Mouse (Mus musculus): ENCODE data around the gene Adamts16. TPM values are rescaled to one million over a fixed set of nuclear protein-coding genes. Genes with fewer than 3 reads are reported as not detected.
"Not testable (repeated sequence)": the region's sequence is repeated elsewhere in the genome, so short reads cannot be mapped to it uniquely, and the experiment has no call there.

Gene Adamts16
- polyA plus RNA-seq, 1 experiment = 0.13 TPM

DNA sequence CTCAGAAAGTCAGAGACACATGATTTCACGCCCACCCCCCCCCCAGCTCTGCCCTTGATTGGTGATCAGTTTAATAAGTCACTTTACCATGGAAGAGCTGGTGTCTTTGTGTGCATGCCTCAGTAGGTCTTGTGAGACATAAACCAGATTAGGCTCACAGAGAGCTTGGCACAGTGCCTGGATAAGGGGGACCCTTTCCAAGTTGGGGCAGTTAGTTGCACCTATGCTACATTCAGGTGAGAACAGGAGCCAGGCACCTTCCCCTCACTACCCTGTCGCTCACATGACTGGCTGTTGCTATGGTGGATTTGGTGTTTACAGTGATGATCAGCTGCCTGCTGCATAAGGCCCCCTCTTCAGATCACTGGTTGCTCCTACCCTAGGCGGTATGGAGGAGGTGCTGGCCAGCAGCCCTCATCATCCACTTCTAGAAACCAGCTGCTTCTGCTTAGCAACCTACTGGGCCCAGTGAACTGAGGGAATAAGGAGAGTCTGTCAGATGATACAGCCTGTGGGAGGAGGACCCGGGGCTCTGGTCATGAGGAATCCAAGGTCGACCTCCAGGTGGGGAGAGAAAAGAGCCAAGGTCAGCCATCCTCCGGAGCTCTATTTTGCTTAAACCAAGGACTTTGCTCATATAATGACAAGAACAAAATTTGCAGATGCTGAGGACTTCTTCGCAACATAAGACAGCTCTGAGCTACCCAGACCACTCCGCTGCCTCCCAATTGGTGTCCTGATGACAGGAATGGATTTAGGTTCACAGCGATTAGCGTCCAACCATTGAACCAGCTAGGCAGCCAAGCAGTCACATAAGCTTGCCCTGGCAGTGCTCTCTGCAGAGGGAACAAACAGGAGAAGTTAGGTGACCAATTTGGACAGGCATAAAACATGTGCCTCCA is 35.3 kb upstream of the Adamts16 start:
- TF ChIP-seq CTCF (IDR thresholded peaks at IDR 0.05; ENCODE audit: borderline replicate concordance, control insufficient read depth, extremely low read depth, insufficient read depth, low read length, poor library complexity) (no peak), POLR2A (IDR thresholded peaks at IDR 0.05; ENCODE audit: control insufficient read depth, extremely low read depth, insufficient read depth, low read length, poor library complexity) (no peak)
- H3K4me1 ChIP-seq (replicated peaks; ENCODE audit: control insufficient read depth, insufficient read depth, low read length) = no peaks in the 10 kb centered on the region
- 94% methylated on average over 10 of the region's 10 CpGs for WGBS
- no peak overlapping the region for H3K4me3 ChIP-seq (ENCODE audit: control insufficient read depth, insufficient read depth, low read length)
- no peak for DNase-seq
- H3K27ac ChIP-seq (ENCODE audit: control insufficient read depth, insufficient read depth, low read length) = no peak overlapping the region
- no peaks in the 10 kb centered on the region for H3K36me3 ChIP-seq (ENCODE audit: control insufficient read depth, insufficient read depth, low read length)
- H3K27me3 ChIP-seq (ENCODE audit: control insufficient read depth, insufficient read depth, low read length) = no peaks in the 10 kb centered on the region

DNA sequence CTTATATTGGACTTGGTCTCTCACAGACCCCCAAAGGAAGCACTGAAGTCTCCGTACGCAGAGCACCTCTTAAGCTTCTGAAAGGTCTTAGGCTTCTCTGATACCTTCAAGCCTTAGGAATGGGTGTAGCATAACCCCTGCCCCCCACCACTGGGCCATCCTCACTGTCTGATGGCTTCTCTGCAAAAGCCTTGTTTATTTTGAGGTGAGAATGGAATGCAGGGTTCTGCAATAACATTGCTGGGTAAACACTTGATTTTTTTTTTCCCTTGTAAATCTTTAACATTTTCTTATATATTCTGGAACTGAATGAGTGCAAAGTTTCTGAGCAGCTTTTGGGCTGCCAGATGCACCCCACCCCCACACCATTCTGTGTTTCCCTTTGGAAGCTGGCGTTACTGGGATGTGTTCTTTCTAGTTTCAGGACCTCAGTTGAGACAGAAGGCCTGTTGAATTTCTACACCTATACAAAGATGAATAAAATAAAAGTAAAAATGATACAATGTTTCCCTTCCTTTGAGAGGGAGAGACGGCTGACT is 33.9 kb upstream of the Adamts16 start:
- no peaks in the 10 kb centered on the region for H3K4me1 ChIP-seq (replicated peaks; ENCODE audit: control insufficient read depth, insufficient read depth, low read length)
- no peak for TF ChIP-seq POLR2A (IDR thresholded peaks at IDR 0.05; ENCODE audit: control insufficient read depth, extremely low read depth, insufficient read depth, low read length, poor library complexity)
- no peak for TF ChIP-seq CTCF (IDR thresholded peaks at IDR 0.05; ENCODE audit: borderline replicate concordance, control insufficient read depth, extremely low read depth, insufficient read depth, low read length, poor library complexity)
- 94% methylated on average over 4 of the region's 4 CpGs for WGBS
- H3K4me3 ChIP-seq (ENCODE audit: control insufficient read depth, insufficient read depth, low read length) = no peak overlapping the region
- no peaks in the 10 kb centered on the region for H3K36me3 ChIP-seq (ENCODE audit: control insufficient read depth, insufficient read depth, low read length)
- no peak overlapping the region for H3K27ac ChIP-seq (ENCODE audit: control insufficient read depth, insufficient read depth, low read length)
- DNase-seq = no peak
- H3K27me3 ChIP-seq (ENCODE audit: control insufficient read depth, insufficient read depth, low read length) = no peaks in the 10 kb centered on the region

DNA sequence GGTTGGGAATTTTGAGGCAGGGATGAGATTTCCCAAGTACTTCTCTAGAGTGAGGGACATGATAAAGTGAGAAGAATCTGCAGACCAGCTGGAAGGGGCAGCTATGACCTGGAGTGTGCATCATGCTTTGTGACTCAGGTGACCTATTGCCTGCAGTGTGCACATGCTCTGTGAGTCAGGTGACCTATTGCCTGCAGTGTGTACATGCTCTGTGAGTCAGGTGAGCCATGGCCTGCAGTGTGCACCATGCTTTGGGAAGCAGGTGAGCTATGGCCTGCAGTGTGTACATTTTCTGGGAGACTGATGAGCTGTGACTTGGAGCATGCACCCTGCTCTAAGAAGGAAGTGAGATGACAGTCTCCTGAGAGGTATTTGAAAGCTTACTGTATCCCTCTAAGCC is 33.1 kb upstream of the Adamts16 start:
- no peaks in the 10 kb centered on the region for H3K27me3 ChIP-seq (ENCODE audit: control insufficient read depth, insufficient read depth, low read length)
- TF ChIP-seq POLR2A (IDR thresholded peaks at IDR 0.05; ENCODE audit: control insufficient read depth, extremely low read depth, insufficient read depth, low read length, poor library complexity) = no peak
- no peak for TF ChIP-seq CTCF (IDR thresholded peaks at IDR 0.05; ENCODE audit: borderline replicate concordance, control insufficient read depth, extremely low read depth, insufficient read depth, low read length, poor library complexity)
- no peaks in the 10 kb centered on the region for H3K4me1 ChIP-seq (replicated peaks; ENCODE audit: control insufficient read depth, insufficient read depth, low read length)
- H3K36me3 ChIP-seq (ENCODE audit: control insufficient read depth, insufficient read depth, low read length) = no peaks in the 10 kb centered on the region
- H3K4me3 ChIP-seq (ENCODE audit: control insufficient read depth, insufficient read depth, low read length) = no peak overlapping the region
- no peak for DNase-seq
- no peak overlapping the region for H3K27ac ChIP-seq (ENCODE audit: control insufficient read depth, insufficient read depth, low read length)

DNA sequence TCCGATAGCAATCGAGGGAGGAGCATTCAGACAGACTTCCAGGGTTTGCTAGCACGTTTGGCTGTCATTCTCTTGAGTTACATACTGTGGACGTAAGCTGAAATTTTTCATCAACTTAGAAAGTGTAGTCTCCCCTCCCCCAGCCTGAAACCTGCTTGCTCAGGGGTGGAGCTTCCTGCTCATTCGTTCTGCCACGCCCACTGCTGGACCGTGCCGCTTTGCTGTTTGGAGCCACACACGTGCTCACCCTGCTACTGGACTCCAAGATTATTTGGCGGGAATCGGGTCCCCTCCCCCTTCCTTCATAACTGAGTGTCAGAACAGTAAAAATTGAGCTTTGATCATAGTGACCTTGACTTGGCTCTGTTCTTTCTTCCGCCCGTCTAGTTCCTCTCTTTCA is 32.2 kb upstream of the Adamts16 start:
- H3K27me3 ChIP-seq (ENCODE audit: control insufficient read depth, insufficient read depth, low read length); DNase-seq; H3K4me3 ChIP-seq (ENCODE audit: control insufficient read depth, insufficient read depth, low read length); H3K36me3 ChIP-seq (ENCODE audit: control insufficient read depth, insufficient read depth, low read length); H3K27ac ChIP-seq (ENCODE audit: control insufficient read depth, insufficient read depth, low read length); H3K4me1 ChIP-seq (replicated peaks; ENCODE audit: control insufficient read depth, insufficient read depth, low read length): not testable (repeated sequence)
- WGBS = 76% methylated on average over 13 of the region's 13 CpGs

DNA sequence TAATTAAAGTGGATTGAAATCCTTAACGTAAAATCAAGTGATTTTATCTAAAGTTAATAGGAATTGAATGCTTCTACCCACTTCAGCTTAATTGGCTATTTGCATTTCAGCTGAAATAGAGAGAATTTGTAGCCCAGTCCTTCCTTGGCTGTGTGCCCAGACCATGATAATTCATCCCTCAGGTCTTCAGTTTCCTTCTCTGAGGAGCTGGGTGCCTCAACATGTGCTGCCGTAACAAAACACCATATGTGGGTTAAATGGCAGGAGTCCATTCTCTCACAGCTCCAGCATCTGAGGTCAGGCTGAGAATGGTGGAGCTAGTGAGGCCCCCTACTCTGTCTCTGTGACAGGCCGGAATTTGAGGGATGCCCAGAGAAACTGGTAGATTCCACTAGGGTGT is 29.4 kb upstream of the Adamts16 start:
- Histone ChIP-seq H3K36me3 (ENCODE audit: control insufficient read depth, insufficient read depth, low read length) (no peaks in the 10 kb centered on the region), H3K4me3 (ENCODE audit: control insufficient read depth, insufficient read depth, low read length) (no peak overlapping the region), H3K27ac (ENCODE audit: control insufficient read depth, insufficient read depth, low read length) (no peak overlapping the region), H3K4me1 (replicated peaks; ENCODE audit: control insufficient read depth, insufficient read depth, low read length) (no peaks in the 10 kb centered on the region), H3K27me3 (ENCODE audit: control insufficient read depth, insufficient read depth, low read length) (no peaks in the 10 kb centered on the region)
- WGBS = 88% methylated on average over 3 of the region's 3 CpGs
- DNase-seq = no peak
- TF ChIP-seq CTCF (IDR thresholded peaks at IDR 0.05; ENCODE audit: borderline replicate concordance, control insufficient read depth, extremely low read depth, insufficient read depth, low read length, poor library complexity) = no peak
- no peak for TF ChIP-seq POLR2A (IDR thresholded peaks at IDR 0.05; ENCODE audit: control insufficient read depth, extremely low read depth, insufficient read depth, low read length, poor library complexity)

DNA sequence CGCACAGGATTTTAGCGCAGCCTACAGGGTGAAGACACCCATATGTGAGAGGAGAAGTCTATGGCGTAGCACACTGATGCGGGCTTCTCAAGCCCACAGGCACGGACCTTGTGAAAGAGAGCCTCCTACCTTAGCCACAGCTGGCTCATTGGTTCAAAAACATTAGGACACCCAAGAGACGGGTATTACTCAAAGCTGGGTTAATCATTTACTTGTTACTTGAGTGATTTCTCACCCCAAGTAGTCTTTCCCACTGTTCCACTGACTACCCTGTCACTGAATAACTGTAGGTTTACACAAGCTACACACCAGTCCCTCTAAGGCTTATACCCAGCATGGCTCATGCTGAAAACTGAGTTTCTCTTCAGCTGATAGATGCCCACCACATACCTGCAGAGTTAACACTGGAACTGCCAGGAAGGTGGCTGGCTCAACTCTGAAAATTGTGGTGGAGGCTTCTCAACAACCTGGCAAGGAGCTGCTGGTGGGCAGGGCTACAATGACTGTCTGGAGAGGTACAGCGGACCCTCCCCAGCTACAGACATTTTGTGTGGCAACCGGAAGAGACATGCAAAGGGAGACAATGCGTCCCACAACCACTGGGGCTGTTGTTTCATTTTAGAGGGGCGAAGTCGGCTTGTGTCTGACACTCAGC is 25.5 kb upstream of the Adamts16 start:
- DNase-seq = no peak
- H3K27ac ChIP-seq (ENCODE audit: control insufficient read depth, insufficient read depth, low read length) = no peak overlapping the region
- H3K4me3 ChIP-seq (ENCODE audit: control insufficient read depth, insufficient read depth, low read length) = no peak overlapping the region
- 96% methylated on average over 11 of the region's 11 CpGs for WGBS
- TF ChIP-seq POLR2A (IDR thresholded peaks at IDR 0.05; ENCODE audit: control insufficient read depth, extremely low read depth, insufficient read depth, low read length, poor library complexity) (no peak), CTCF (IDR thresholded peaks at IDR 0.05; ENCODE audit: borderline replicate concordance, control insufficient read depth, extremely low read depth, insufficient read depth, low read length, poor library complexity) (no peak)
- H3K36me3 ChIP-seq (ENCODE audit: control insufficient read depth, insufficient read depth, low read length) = no peaks in the 10 kb centered on the region
- no peaks in the 10 kb centered on the region for H3K27me3 ChIP-seq (ENCODE audit: control insufficient read depth, insufficient read depth, low read length)
- H3K4me1 ChIP-seq (replicated peaks; ENCODE audit: control insufficient read depth, insufficient read depth, low read length) = no peaks in the 10 kb centered on the region

Data from thymus, adult 2 months (tissue).